ENCODE assay signal across 16 mouse cellular contexts in the genomic region with DNA sequence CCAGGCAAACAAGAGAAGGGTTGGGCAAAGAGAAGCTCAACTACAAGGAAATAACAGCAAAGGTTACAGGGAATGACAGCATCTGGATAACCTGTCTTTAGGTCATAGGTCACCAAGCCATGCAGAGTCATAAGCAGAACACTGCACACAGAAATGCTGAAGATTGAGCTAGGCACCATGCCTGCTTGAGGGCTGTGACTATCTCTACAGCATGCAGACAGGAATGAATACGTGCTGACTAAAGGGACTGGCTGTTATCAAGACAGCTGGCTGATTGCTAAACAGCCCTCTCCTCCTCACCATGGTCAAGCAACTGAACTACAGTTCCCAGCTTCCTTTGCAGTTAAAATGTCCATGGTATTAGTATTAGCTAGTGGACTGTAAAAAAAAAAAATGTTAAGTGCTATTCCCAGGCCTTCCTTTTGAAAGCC. TPM values are rescaled to one million over a fixed set of nuclear protein-coding genes. Genes with fewer than 3 reads are reported as not detected.
A peak's percentile ranks its signal among the peaks of the same experiment; 100 is the strongest.
DNase-seq lines count a peak whose midpoint lies in the region; ATAC-seq and TF ChIP-seq lines count a peak whose summit lies in the region.
"Had no signal": no experiment of that assay in that cellular context is flagged by ENCODE, and none has a peak within 500 bp of the region (broad histone marks: within the 10 kb centered on the region; RNA-seq: fewer than 3 reads in every experiment).

No protein-coding gene starts in this region.

- H3K27ac ChIP-seq in limb, embryonic 12.5 days, result no peak overlapping the region
- no peak overlapping the region for H3K27ac ChIP-seq in limb, embryonic 10.5 days
- H3K27ac ChIP-seq in liver, embryonic 14.5 days, result no peak overlapping the region
- no peak overlapping the region for H3K27ac ChIP-seq in midbrain, embryonic 15.5 days
- no peak overlapping the region for H3K27ac ChIP-seq in hindbrain, embryonic 10.5 days
- H3K27ac ChIP-seq: forebrain, embryonic 13.5 days; lung, embryonic 15.5 days; midbrain, embryonic 12.5 days had no signal

- no peak overlapping the region for H3K4me2 ChIP-seq in limb, embryonic 12.5 days
- H3K4me2 ChIP-seq in liver, embryonic 14.5 days (ENCODE audit: low read depth), result no peak overlapping the region
- no peak overlapping the region for H3K4me2 ChIP-seq in midbrain, embryonic 15.5 days
- H3K4me2 ChIP-seq: forebrain, embryonic 13.5 days; lung, embryonic 15.5 days; midbrain, embryonic 12.5 days had no signal

- no peaks in the 10 kb centered on the region for H3K36me3 ChIP-seq in limb, embryonic 12.5 days
- no peaks in the 10 kb centered on the region for H3K36me3 ChIP-seq in limb, embryonic 10.5 days
- H3K36me3 ChIP-seq in liver, embryonic 14.5 days (replicated peaks; ENCODE audit: control insufficient read depth, insufficient read depth, low read depth), result no peaks in the 10 kb centered on the region
- H3K36me3 ChIP-seq in midbrain, embryonic 15.5 days (replicated peaks), result no peaks in the 10 kb centered on the region
- no peaks in the 10 kb centered on the region for H3K36me3 ChIP-seq in hindbrain, embryonic 10.5 days
- H3K36me3 ChIP-seq: G1E; lung, embryonic 15.5 days; midbrain, embryonic 12.5 days had no signal

- 77% methylated on average over 1 of the region's 1 CpGs for WGBS in limb, embryonic 12.5 days
- WGBS in limb, embryonic 10.5 days, result 40% methylated on average over 1 of the region's 1 CpGs
- WGBS in liver, embryonic 14.5 days (ENCODE audit: insufficient replicate concordance), result 3% methylated on average over 1 of the region's 1 CpGs
- 56% methylated on average over 1 of the region's 1 CpGs for WGBS in midbrain, embryonic 15.5 days
- WGBS in hindbrain, embryonic 10.5 days, result 55% methylated on average over 1 of the region's 1 CpGs

- H3K4me1 ChIP-seq in limb, embryonic 12.5 days (replicated peaks), result no peaks in the 10 kb centered on the region
- H3K4me1 ChIP-seq in limb, embryonic 10.5 days, result no peaks in the 10 kb centered on the region
- H3K4me1 ChIP-seq in liver, embryonic 14.5 days (replicated peaks; ENCODE audit: control insufficient read depth in 2 of 2, insufficient read depth in 2 of 2, low read length in 1 of 2), result peaks cover 13 to 20% of the 10 kb centered on the region in 2 experiments
- H3K4me1 ChIP-seq in midbrain, embryonic 15.5 days, result no peaks in the 10 kb centered on the region; the same call in 1 of the 2 replicates
- H3K4me1 ChIP-seq in hindbrain, embryonic 10.5 days (replicated peaks), result no peaks in the 10 kb centered on the region
- H3K4me1 ChIP-seq: forebrain, embryonic 13.5 days; lung, embryonic 15.5 days; midbrain, embryonic 12.5 days had no signal

- DNase-seq in limb, embryonic 10.5 days (ENCODE audit: low spot score), result no peak
- no peak for DNase-seq in liver, embryonic 14.5 days (ENCODE audit: low read depth in 3 of 3, low spot score in 3 of 3)
- DNase-seq in yolk sac, embryonic 10.5 days (ENCODE audit: low spot score), result peak; percentile 42
- no peak for DNase-seq in layer of hippocampus, adult 11-12 months (ENCODE audit: low spot score)
- no peak for DNase-seq in hindbrain, embryonic 10.5 days (ENCODE audit: low spot score)
- DNase-seq: heart, postnatal 36 days; kidney, postnatal 10 days; right cerebral cortex, postnatal 25 days; thymus, postnatal 14 days had no signal

- TF ChIP-seq EP300 in liver, embryonic 14.5 days (IDR thresholded peaks at IDR 0.05; ENCODE audit: low read depth), result no peak

- no peaks in the 10 kb centered on the region for H3K9me3 ChIP-seq in limb, embryonic 12.5 days
- no peaks in the 10 kb centered on the region for H3K9me3 ChIP-seq in limb, embryonic 10.5 days (replicated peaks)
- H3K9me3 ChIP-seq in liver, embryonic 14.5 days (ENCODE audit: control insufficient read depth, low read length), result no peaks in the 10 kb centered on the region
- no peaks in the 10 kb centered on the region for H3K9me3 ChIP-seq in midbrain, embryonic 15.5 days
- H3K9me3 ChIP-seq in hindbrain, embryonic 10.5 days, result no peaks in the 10 kb centered on the region
- H3K9me3 ChIP-seq: forebrain, embryonic 13.5 days; G1E; lung, embryonic 15.5 days; midbrain, embryonic 12.5 days had no signal

- H3K9ac ChIP-seq in limb, embryonic 12.5 days (replicated peaks), result no peak overlapping the region
- H3K9ac ChIP-seq in liver, embryonic 14.5 days (replicated peaks), result no peak overlapping the region
- H3K9ac ChIP-seq in midbrain, embryonic 15.5 days, result no peak overlapping the region
- H3K9ac ChIP-seq: forebrain, embryonic 13.5 days; lung, embryonic 15.5 days; midbrain, embryonic 12.5 days had no signal

- H3K4me3 ChIP-seq in limb, embryonic 12.5 days (replicated peaks), result no peak overlapping the region
- no peak overlapping the region for H3K4me3 ChIP-seq in limb, embryonic 10.5 days
- H3K4me3 ChIP-seq in liver, embryonic 14.5 days (ENCODE audit: insufficient read depth in 1 of 2, low read depth in 2 of 2, low read length in 2 of 2), result no peak overlapping the region
- no peak overlapping the region for H3K4me3 ChIP-seq in midbrain, embryonic 15.5 days
- no peak overlapping the region for H3K4me3 ChIP-seq in hindbrain, embryonic 10.5 days
- H3K4me3 ChIP-seq: forebrain, embryonic 13.5 days; lung, embryonic 15.5 days; midbrain, embryonic 12.5 days had no signal

- H3K27me3 ChIP-seq in limb, embryonic 12.5 days, result no peaks in the 10 kb centered on the region
- H3K27me3 ChIP-seq in limb, embryonic 10.5 days (ENCODE audit: low read depth, poor library complexity, severe bottlenecking), result no peaks in the 10 kb centered on the region
- H3K27me3 ChIP-seq in liver, embryonic 14.5 days (ENCODE audit: control insufficient read depth, insufficient read depth, low read length), result no peaks in the 10 kb centered on the region
- H3K27me3 ChIP-seq in midbrain, embryonic 15.5 days (replicated peaks), result no peaks in the 10 kb centered on the region
- H3K27me3 ChIP-seq in hindbrain, embryonic 10.5 days (ENCODE audit: insufficient read depth, poor library complexity, severe bottlenecking), result no peaks in the 10 kb centered on the region
- H3K27me3 ChIP-seq: forebrain, embryonic 13.5 days; lung, embryonic 15.5 days; midbrain, embryonic 12.5 days had no signal

- no peak for TF ChIP-seq CTCF in liver, embryonic 14.5 days (IDR thresholded peaks at IDR 0.05; ENCODE audit: low read depth)

- ATAC-seq in limb, embryonic 12.5 days (ENCODE audit: insufficient number of reproducible peaks, insufficient read depth, low FRiP score, low TSS enrichment, low read depth), result 0 out of 2 replicates have a peak, but pooled peaks have one; percentile 15
- ATAC-seq in erythroblast, adult 5-6 weeks (replicated peaks; ENCODE audit: low FRiP score, poor library complexity, severe bottlenecking), result 0 out of 2 replicates have a peak, but pooled peaks have one; percentile 36
- peak; percentile 79 for ATAC-seq in liver, embryonic 14.5 days (ENCODE audit: insufficient read depth)
- no peak for ATAC-seq in midbrain, embryonic 15.5 days (replicated peaks)
- ATAC-seq: forebrain, embryonic 13.5 days had no signal

RNA-seq across cellular contexts. Expression of a gene that starts 9.2 kb away (rescaled TPM):
- 49.8 and 50.3 TPM in 2 replicates for polyA plus RNA-seq in limb, embryonic 12.5 days (2016; fragmentation: Nextera tagmentation; extraction: Ambion mirVana)
- polyA plus RNA-seq in limb, embryonic 10.5 days (2016; fragmentation: Nextera tagmentation; extraction: Ambion mirVana), result 38.0 and 41.4 TPM in 2 replicates
- 3.8 TPM in 2 replicates for total RNA-seq in erythroblast, adult 5-6 weeks (2015; ENCODE audit: low replicate concordance)
- total RNA-seq in erythroblast, adult 5-6 weeks (2017; ENCODE audit: low replicate concordance), result 5.2 and 7.0 TPM in 2 replicates
- polyA plus RNA-seq in liver, embryonic 14.5 days (2012; rRNA removed), result 9.1 and 12.5 TPM in 2 replicates
- 14.2 and 16.7 TPM in 2 replicates for polyA plus RNA-seq in liver, embryonic 14.5 days (2014; fragmentation: Nextera tagmentation; extraction: Ambion mirVana)
- 77.3 and 83.5 TPM in 2 replicates for polyA plus RNA-seq in midbrain, embryonic 15.5 days (2015; fragmentation: Nextera tagmentation; extraction: Ambion mirVana)
- 46.9 and 51.7 TPM in 2 replicates for polyA plus RNA-seq in hindbrain, embryonic 10.5 days (2016; fragmentation: Nextera tagmentation; extraction: Ambion mirVana)

RNA-seq across cellular contexts. Expression of a gene that starts 40.5 kb away (rescaled TPM):
- polyA plus RNA-seq in limb, embryonic 12.5 days (2016; fragmentation: Nextera tagmentation; extraction: Ambion mirVana), result 10.3 and 10.9 TPM in 2 replicates
- polyA plus RNA-seq in limb, embryonic 10.5 days (2016; fragmentation: Nextera tagmentation; extraction: Ambion mirVana), result 2.1 and 5.4 TPM in 2 replicates
- 5.0 TPM in 2 replicates for total RNA-seq in erythroblast, adult 5-6 weeks (2015; ENCODE audit: low replicate concordance)
- 2.3 and 4.6 TPM in 2 replicates for total RNA-seq in erythroblast, adult 5-6 weeks (2017; ENCODE audit: low replicate concordance)
- 2.5 and 3.0 TPM in 2 replicates for polyA plus RNA-seq in liver, embryonic 14.5 days (2012; rRNA removed)
- polyA plus RNA-seq in liver, embryonic 14.5 days (2014; fragmentation: Nextera tagmentation; extraction: Ambion mirVana), result 1.7 and 2.4 TPM in 2 replicates
- 146 and 153 TPM in 2 replicates for polyA plus RNA-seq in midbrain, embryonic 15.5 days (2015; fragmentation: Nextera tagmentation; extraction: Ambion mirVana)
- 8.8 and 20.4 TPM in 2 replicates for polyA plus RNA-seq in hindbrain, embryonic 10.5 days (2016; fragmentation: Nextera tagmentation; extraction: Ambion mirVana)
